Mouse (Mus musculus) lung, postnatal 0 days (tissue): ENCODE measurements around the gene Ncdn. TPM values are rescaled to one million over a fixed set of nuclear protein-coding genes. Genes with fewer than 3 reads are reported as not detected.

Experiments used
- ATAC-seq: fragments of 200-750 bp; cut with Nextera tagmentation; 2 replicates; pipeline ENCODE4 v1.8.0; 2017; ENCODE audit warnings: moderate library complexity
- DNase-seq: peaks from one replicate; pipeline ENCODE4 v3.0.0-alpha.2; 2016; ENCODE audit warnings: low spot score
- H3K27ac ChIP-seq: fragments of 300-500 bp; sonication (generic); 2 replicates; pipeline ENCODE4 v1.5.1; 2014; ENCODE audit warnings: antibody characterized with exemption, mild to moderate bottlenecking, low read length, mixed read lengths
- H3K27me3 ChIP-seq: fragments of 300-500 bp; sonication (generic); replicated peaks from 2 replicates; pipeline ENCODE4 v1.6.1; 2014; ENCODE audit warnings: low read length, mixed read lengths; ENCODE audit not compliant: insufficient read depth
- H3K36me3 ChIP-seq: fragments of 300-500 bp; sonication (generic); 2 replicates; pipeline ENCODE4 v1.6.1; 2014; ENCODE audit warnings: low read length, mixed read lengths; ENCODE audit not compliant: insufficient read depth
- H3K4me1 ChIP-seq: fragments of 300-500 bp; sonication (generic); 2 replicates; pipeline ENCODE4 v1.6.1; 2014; ENCODE audit warnings: antibody characterized with exemption, low read depth, low read length, mixed read lengths; ENCODE audit not compliant: insufficient read depth
- H3K4me2 ChIP-seq: fragments of 300-500 bp; sonication (generic); replicated peaks from 2 replicates; pipeline ENCODE4 v1.6.1; 2014; ENCODE audit warnings: low read depth, mild to moderate bottlenecking, low read length, moderate library complexity, mixed read lengths
- H3K4me3 ChIP-seq: fragments of 300-500 bp; sonication (generic); 2 replicates; pipeline ENCODE4 v1.5.1; 2014; ENCODE audit warnings: low read depth, low read length
- H3K9ac ChIP-seq: fragments of 300-500 bp; sonication (generic); replicated peaks from 2 replicates; pipeline ENCODE4 v1.6.1; 2014; ENCODE audit warnings: low read depth, mild to moderate bottlenecking
- H3K9me3 ChIP-seq: fragments of 300-500 bp; sonication (generic); 2 replicates; pipeline ENCODE4 v1.6.1; 2016; ENCODE audit warnings: low read length, mixed read lengths
- CTCF ChIP-seq: IDR thresholded peaks from 2 replicates; pipeline ENCODE4 v1.5.1; 2016; ENCODE audit warnings: antibody characterized with exemption, mild to moderate bottlenecking
- EP300 ChIP-seq: IDR thresholded peaks from 2 replicates; pipeline ENCODE4 v1.6.1; 2016; ENCODE audit warnings: antibody characterized with exemption, mild to moderate bottlenecking, control low read depth
- WGBS: fragments of 180-500 bp; shearing (Covaris S2); extraction: QIAGEN DNeasy Blood & Tissue Kit; methylation state at CpG from one replicate; pipeline ENCODE4 v1.1.7; 2014; 5-methylcytosine and 5-hydroxymethylcytosine counted together
- polyA plus RNA-seq: library from polyadenylated mRNA; unstranded; fragments of >200 nt; fragmentation: Nextera tagmentation; extraction: Ambion mirVana; gene quantifications from 2 replicates; pipeline ENCODE4 v1.2.1, GENCODE M21; 2015

Ncdn gene
- polyA plus RNA-seq, 1 experiment from 2014 or later = 12.3 TPM

DNA sequence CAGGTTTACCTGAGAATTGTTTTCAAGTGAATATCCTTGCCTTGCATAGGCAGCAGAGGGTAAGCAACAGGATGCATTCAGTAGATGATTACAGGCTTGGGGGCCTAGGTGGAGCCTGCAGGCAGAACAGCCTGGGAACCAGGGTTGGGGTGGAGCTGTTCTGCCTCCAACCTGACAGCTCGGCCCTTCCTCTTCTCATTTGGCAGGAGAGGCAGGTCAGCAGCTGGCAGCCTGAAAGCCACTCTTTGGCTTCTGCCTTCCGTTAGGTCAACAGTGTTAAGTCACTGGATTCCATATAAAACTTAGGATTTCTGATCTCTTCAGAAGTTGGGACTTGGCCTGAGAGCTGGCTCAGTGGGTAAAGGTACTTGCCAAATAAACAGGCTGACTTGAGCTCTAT is 10.3 kb downstream of the Ncdn start:
- peaks cover 7% of the 10 kb centered on the region; the same call in 1 of the 2 replicates for H3K27me3 ChIP-seq
- no peaks in the 10 kb centered on the region for H3K9me3 ChIP-seq
- no peak overlapping the region for H3K27ac ChIP-seq
- H3K4me3 ChIP-seq = no peak overlapping the region
- no peak overlapping the region for H3K4me2 ChIP-seq
- ATAC-seq (no peak), DNase-seq (no peak)
- H3K4me1 ChIP-seq = no peaks in the 10 kb centered on the region
- WGBS = 48% methylated on average over 2 of the region's 2 CpGs
- H3K9ac ChIP-seq = no peak overlapping the region
- TF ChIP-seq EP300 = no peak
- no peak for TF ChIP-seq CTCF
- no peaks in the 10 kb centered on the region for H3K36me3 ChIP-seq

GRCm38 (mm10) chr4:126741448-126741847 is 11.8 kb downstream of the Ncdn start:
- WGBS = 2% methylated on average over 12 of the region's 12 CpGs
- peak; percentile 78 for DNase-seq
- H3K27ac ChIP-seq = no peak overlapping the region
- ATAC-seq = peak; percentile 57; the same call in 1 of the 2 replicates
- no peaks in the 10 kb centered on the region for H3K9me3 ChIP-seq
- H3K36me3 ChIP-seq = no peaks in the 10 kb centered on the region
- no peaks in the 10 kb centered on the region for H3K4me1 ChIP-seq
- H3K27me3 ChIP-seq = peaks cover 17% of the 10 kb centered on the region; the same call in 1 of the 2 replicates
- H3K4me3 ChIP-seq = no peak overlapping the region
- TF ChIP-seq CTCF = peak; percentile 89
- no peak for TF ChIP-seq EP300
- no peak overlapping the region for H3K9ac ChIP-seq
- no peak overlapping the region for H3K4me2 ChIP-seq

DNA sequence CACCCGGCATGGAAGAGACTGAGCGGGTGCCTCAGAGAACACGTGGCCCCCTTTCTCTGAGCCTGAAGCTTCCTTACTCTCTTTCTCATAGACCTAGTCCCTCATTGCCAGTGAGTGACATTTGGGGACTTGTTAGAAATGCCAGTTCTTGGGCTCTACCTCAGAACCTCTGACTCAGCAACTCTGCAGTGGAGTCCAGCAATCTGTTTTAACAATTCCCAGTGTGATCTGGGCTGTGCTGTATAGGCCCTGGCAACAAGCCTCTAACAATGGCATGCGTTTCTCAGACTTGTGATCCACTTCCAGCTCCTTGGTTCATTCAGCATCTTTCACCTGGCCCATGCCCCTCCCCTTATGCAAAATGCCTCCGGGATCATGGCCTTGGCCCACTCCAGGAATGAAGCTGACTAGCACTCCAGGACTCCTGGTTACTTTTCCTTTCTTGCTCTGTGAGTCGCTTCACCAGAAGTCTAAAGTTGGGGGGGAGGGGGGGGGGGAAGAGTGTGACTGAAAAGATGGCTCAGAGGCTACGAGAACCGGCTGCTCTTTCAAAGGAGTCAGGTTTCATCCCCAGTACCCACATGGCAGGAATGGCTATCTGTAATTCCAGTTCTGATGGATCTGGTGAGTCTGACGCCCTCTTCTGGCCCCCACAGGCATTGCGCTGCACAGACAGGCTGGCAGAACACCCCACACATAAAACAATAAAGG is 13.1 kb downstream of the Ncdn start:
- H3K36me3 ChIP-seq = no peaks in the 10 kb centered on the region
- no peak overlapping the region for H3K9ac ChIP-seq
- H3K27me3 ChIP-seq = peaks cover 30% of the 10 kb centered on the region
- H3K4me3 ChIP-seq = no peak overlapping the region
- WGBS = 30% methylated on average over 10 of the region's 10 CpGs
- no peak overlapping the region for H3K27ac ChIP-seq
- no peak for TF ChIP-seq EP300
- TF ChIP-seq CTCF = peak; percentile 58
- no peak for DNase-seq
- no peaks in the 10 kb centered on the region for H3K9me3 ChIP-seq
- H3K4me1 ChIP-seq = peaks cover 5% of the 10 kb centered on the region; the same call in 1 of the 2 replicates
- no peak overlapping the region for H3K4me2 ChIP-seq
- no peak for ATAC-seq

DNA sequence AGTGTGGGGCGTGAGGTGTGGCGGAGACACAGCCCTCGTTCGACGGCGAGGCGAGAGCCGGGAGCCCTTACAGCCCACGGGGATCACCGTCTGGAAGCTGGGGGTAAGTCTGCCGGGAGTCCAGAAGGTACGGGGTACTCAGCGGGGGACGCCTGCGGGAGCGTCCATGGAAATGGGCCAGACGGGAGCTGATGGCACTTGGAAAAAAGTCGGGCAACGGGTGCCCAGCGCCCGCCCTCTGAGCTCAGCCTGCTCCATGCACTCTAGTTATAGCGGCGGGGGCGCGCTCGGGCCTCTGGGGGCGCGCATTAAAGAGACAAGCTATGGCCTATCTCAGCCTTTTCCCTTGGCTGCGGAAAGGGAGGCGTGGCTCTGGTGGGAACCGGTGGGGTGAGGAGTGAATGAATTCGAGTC is 17.2 kb downstream of the Ncdn start, which contains the start of gene Tfap2e:
TSS of gene Tfap2e (minus strand) at position 240 of the 414 bp plus-strand sequence.
- Histone ChIP-seq H3K4me3 (peak within 1 kb of the TSS; percentile 33), H3K4me2 (peak within 1 kb of the TSS; percentile 55), H3K36me3 (no peaks in the 10 kb centered on the region), H3K4me1 (peaks cover 5% of the 10 kb centered on the region; the same call in 1 of the 2 replicates), H3K9me3 (no peaks in the 10 kb centered on the region), H3K27ac (no peak within 1 kb of the TSS), H3K27me3 (peaks cover 65% of the 10 kb centered on the region), H3K9ac (no peak within 1 kb of the TSS)
- peak; percentile 71 for ATAC-seq
- 2% methylated on average over 31 of the region's 32 CpGs for WGBS
- TF ChIP-seq CTCF = no peak
- TF ChIP-seq EP300 = no peak
- peak; percentile 42 for DNase-seq

GRCm38 (mm10) chr4:126735382-126736000 is 17.7 kb downstream of the Ncdn start:
- no peak for DNase-seq
- H3K4me1 ChIP-seq = peaks cover 5% of the 10 kb centered on the region; the same call in 1 of the 2 replicates
- TF ChIP-seq EP300 (no peak), CTCF (no peak)
- WGBS = 4% methylated on average over 30 of the region's 62 CpGs
- peak overlapping the region; percentile 55 for H3K4me2 ChIP-seq
- H3K4me3 ChIP-seq = peak overlapping the region; percentile 33
- no peaks in the 10 kb centered on the region for H3K9me3 ChIP-seq
- ATAC-seq = peak; percentile 25
- H3K27me3 ChIP-seq = peaks cover 70% of the 10 kb centered on the region
- no peaks in the 10 kb centered on the region for H3K36me3 ChIP-seq
- no peak overlapping the region for H3K9ac ChIP-seq
- no peak overlapping the region for H3K27ac ChIP-seq

GRCm38 (mm10) chr4:126734700-126735381 is 18.4 kb downstream of the Ncdn start:
- Histone ChIP-seq H3K4me1 (peaks cover 5% of the 10 kb centered on the region; the same call in 1 of the 2 replicates), H3K4me3 (peak overlapping the region; percentile 33), H3K27me3 (peaks cover 76% of the 10 kb centered on the region), H3K36me3 (no peaks in the 10 kb centered on the region), H3K4me2 (peak overlapping the region; percentile 55), H3K27ac (no peak overlapping the region), H3K9me3 (no peaks in the 10 kb centered on the region), H3K9ac (no peak overlapping the region)
- no peak for TF ChIP-seq CTCF
- TF ChIP-seq EP300 = no peak
- ATAC-seq (peak; percentile 7; the same call in 1 of the 2 replicates), DNase-seq (no peak)
- WGBS = 7% methylated on average over 39 of the region's 51 CpGs
